Mouse (Mus musculus) skeletal muscle tissue, adult 2 months (tissue): ENCODE data around the gene Rasal2.
"Not testable (repeated sequence)": the region's sequence is repeated elsewhere in the genome, so short reads cannot be mapped to it uniquely, and the experiment has no call there.

Source experiments
- DNase-seq: peaks from one replicate; pipeline ENCODE4 v3.0.0-alpha.2; 2012; ENCODE audit warnings: low read depth, low spot score

Gene Rasal2

GRCm38 (mm10) chr1:157243576-157244452, 168.6 kb downstream of the Rasal2 start:
- no peak for DNase-seq

- DNase-seq = no peak
Measured at GRCm38 (mm10) chr1:157239687-157240086, 172.7 kb downstream of the Rasal2 start.

- DNase-seq = not testable (repeated sequence)
Measured at GRCm38 (mm10) chr1:157236650-157237344, 175.6 kb downstream of the Rasal2 start.

GRCm38 (mm10) chr1:157233451-157233850, 178.9 kb downstream of the Rasal2 start:
- DNase-seq = no peak

GRCm38 (mm10) chr1:157232372-157232771, 180.0 kb downstream of the Rasal2 start:
- DNase-seq = no peak

- no peak for DNase-seq
Measured at GRCm38 (mm10) chr1:157231016-157231415, 181.4 kb downstream of the Rasal2 start.

- DNase-seq = no peak
Measured at GRCm38 (mm10) chr1:157230386-157230785, 182.0 kb downstream of the Rasal2 start.

GRCm38 (mm10) chr1:157225013-157225412, 187.4 kb downstream of the Rasal2 start:
- DNase-seq = no peak

GRCm38 (mm10) chr1:157220910-157221309, 191.5 kb downstream of the Rasal2 start:
- DNase-seq = no peak

GRCm38 (mm10) chr1:157220466-157220865, 191.9 kb downstream of the Rasal2 start:
- no peak for DNase-seq

- no peak for DNase-seq
Measured at GRCm38 (mm10) chr1:157208754-157209153, 203.6 kb downstream of the Rasal2 start.

GRCm38 (mm10) chr1:157205685-157206084, 206.7 kb downstream of the Rasal2 start:
- DNase-seq = no peak

- DNase-seq = no peak
Measured at GRCm38 (mm10) chr1:157183043-157183442, 229.4 kb downstream of the Rasal2 start.

- DNase-seq = no peak
Measured at GRCm38 (mm10) chr1:157182431-157182830, 230.0 kb downstream of the Rasal2 start.

GRCm38 (mm10) chr1:157181081-157181480, 231.3 kb downstream of the Rasal2 start:
- DNase-seq = no peak

- no peak for DNase-seq
Measured at GRCm38 (mm10) chr1:157178988-157179764, 233.2 kb downstream of the Rasal2 start.

- no peak for DNase-seq
Measured at GRCm38 (mm10) chr1:157169292-157169691, 243.1 kb downstream of the Rasal2 start.

GRCm38 (mm10) chr1:157168891-157169290, 243.5 kb downstream of the Rasal2 start:
- DNase-seq = no peak

- DNase-seq = no peak
Measured at GRCm38 (mm10) chr1:157153781-157154180, 258.6 kb downstream of the Rasal2 start.

GRCm38 (mm10) chr1:157150107-157150506, 262.3 kb downstream of the Rasal2 start:
- no peak for DNase-seq

GRCm38 (mm10) chr1:157144621-157145020, 267.8 kb downstream of the Rasal2 start:
- no peak for DNase-seq

GRCm38 (mm10) chr1:157143326-157143932, 269.0 kb downstream of the Rasal2 start:
- DNase-seq = no peak
